Mouse (Mus musculus) urinary bladder, postnatal 36 days (tissue): Measurements from ENCODE around the gene Ehd4.

Experiments
- DNase-seq, 2 experiments: peaks; one replicate each; pipeline ENCODE4 v3.0.0; 2022; ENCODE audit warnings: low spot score in 2 of 2, mixed read lengths in 1 of 2

Gene Ehd4

GRCm38 (mm10) chr2:120154361-120154894, at the start of gene Ehd4:
Gene Ehd4, minus strand, starts transcription at chr2:120154606.
- DNase-seq, result peak; percentile 99

- DNase-seq, result no peak
These were observed 49.3 kb upstream of the Ehd4 start for GRCm38 (mm10) chr2:120203742-120204141.

GRCm38 (mm10) chr2:120200077-120200476, 45.7 kb upstream of the Ehd4 start:
- DNase-seq, result no peak

DNA sequence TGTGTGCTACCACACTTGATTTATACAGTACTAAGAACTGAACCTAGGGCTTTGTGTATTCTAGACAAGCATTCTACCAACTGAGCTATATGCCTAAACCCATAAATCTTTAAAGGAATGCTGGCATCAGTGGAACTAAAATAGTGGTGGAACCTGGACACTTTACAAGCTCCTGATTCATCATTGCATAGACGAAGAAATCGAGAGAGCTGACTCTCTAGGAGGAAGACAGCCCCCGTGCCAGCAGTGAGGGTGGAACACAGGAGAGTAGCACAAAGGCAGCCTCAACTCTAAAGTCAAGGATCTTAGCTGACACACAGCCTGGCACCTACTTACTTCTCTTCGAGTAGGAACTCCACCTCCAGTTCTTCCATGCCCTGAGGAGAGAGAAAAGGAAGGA, 33.8 kb upstream of the Ehd4 start:
- no peak for DNase-seq

- DNase-seq, result no peak
These were observed 33.2 kb upstream of the Ehd4 start for GRCm38 (mm10) chr2:120187583-120187982.

- DNase-seq, result no peak
These were observed 31.3 kb upstream of the Ehd4 start for GRCm38 (mm10) chr2:120185527-120186276.

- no peak for DNase-seq
These were observed 24.5 kb upstream of the Ehd4 start for GRCm38 (mm10) chr2:120178936-120179335.

DNA sequence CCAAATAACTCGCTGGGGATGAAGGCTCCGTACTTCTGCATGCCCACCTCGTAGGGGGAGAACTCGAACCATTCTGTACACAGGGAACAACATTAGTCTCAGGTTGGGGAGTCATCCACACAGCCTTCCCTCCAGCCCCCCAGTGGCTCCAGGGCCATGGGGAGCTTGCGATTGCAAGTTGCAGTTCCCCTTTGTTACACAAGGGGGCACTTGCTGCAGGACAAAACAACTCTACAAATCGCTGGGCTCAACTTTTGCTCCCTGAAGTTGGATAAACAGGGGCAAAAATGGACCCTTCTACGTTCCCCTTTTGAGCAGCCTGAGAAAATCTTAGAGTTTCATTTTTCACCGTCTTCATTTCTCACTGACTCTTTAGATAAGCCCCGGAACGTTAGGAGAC, 19.3 kb upstream of the Ehd4 start:
- DNase-seq, result peak in 1 of 2 experiments; percentile 52

- no peak for DNase-seq
These were observed 17.0 kb upstream of the Ehd4 start for GRCm38 (mm10) chr2:120171362-120171761.

DNA sequence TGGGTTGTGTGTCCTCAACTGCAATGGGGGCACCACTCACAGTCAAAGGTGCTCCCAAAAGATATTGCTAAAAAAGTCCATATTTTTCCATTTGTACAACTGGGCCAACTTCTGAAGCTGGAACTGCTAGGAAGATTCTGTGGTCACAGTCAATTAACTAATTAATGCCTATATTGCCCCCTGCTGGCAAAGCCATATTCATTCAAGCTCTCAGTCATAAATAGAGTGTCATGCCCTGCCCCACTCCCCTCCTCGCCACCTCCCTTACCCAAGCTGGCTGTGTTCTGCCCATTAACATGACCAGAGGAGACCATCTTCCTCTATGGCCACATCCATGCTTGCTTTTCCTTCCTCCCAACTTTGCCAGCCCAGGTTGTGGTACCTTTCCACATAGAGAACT, 16.3 kb upstream of the Ehd4 start:
- DNase-seq, result no peak

- no peak for DNase-seq
These were observed 15.0 kb upstream of the Ehd4 start for GRCm38 (mm10) chr2:120169382-120169781.

GRCm38 (mm10) chr2:120167763-120168162, 13.4 kb upstream of the Ehd4 start:
- no peak for DNase-seq

- no peak for DNase-seq
These were observed 11.1 kb upstream of the Ehd4 start for GRCm38 (mm10) chr2:120165474-120165873.

DNA sequence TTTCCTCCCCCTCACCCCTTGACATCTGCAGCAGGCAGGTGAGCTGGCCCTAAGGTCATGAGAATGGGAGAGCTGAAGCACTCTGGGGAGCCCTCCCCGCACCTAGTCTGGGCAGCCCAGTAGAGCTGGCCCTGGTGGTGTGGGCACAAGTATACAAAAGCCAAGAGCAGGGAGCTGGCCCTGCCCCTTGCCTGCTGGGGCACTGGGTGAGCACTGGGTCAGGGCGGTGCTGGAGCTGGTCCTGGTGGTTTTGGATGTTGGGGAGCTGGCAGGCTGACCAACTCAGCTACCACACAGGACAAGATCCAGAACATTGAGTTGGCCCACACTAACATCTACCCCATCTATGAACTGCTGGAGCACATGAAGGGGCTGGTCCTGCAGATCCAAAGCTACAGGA, 5.0 kb upstream of the Ehd4 start:
- DNase-seq, result no peak

DNA sequence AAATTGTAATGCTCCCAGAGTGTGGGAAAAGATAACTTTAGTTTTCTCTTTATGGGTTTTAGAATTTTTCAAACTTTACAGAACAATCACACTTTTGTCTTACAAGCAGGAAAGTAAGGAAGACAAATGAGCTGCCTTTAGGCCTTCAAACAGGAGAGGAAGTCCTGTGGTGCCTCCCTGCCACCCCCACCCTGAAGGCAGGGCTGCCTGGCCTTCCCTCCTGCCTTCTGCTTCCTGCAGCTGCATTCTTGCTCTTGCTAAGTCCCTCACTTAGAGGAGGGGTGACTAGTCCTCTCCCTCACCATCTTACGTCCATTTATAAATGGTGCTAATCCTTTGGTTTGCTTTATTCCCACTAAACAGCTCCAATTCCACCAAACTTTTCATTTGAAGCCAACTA, 4.4 kb upstream of the Ehd4 start:
- no peak for DNase-seq

GRCm38 (mm10) chr2:120158016-120158415, 3.6 kb upstream of the Ehd4 start:
- DNase-seq, result no peak

DNA sequence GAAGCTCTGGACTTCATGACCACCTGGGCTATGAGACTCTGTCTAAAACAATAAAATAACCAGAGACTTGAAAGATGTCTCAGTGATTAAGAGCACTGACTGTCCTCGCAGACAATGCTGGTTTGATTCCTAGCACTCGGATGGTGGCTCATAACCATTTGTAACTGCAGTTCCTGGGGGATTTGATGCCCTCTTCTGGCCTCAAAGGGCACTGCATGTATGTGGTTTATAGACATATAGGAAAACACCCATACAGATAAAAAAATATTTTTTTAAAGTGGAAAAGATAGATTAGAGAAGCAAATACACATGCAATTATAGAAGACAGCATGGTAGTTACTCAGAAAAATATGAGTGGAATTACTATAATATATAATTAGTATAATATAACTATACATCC, 3.2 kb upstream of the Ehd4 start:
- no peak for DNase-seq

DNA sequence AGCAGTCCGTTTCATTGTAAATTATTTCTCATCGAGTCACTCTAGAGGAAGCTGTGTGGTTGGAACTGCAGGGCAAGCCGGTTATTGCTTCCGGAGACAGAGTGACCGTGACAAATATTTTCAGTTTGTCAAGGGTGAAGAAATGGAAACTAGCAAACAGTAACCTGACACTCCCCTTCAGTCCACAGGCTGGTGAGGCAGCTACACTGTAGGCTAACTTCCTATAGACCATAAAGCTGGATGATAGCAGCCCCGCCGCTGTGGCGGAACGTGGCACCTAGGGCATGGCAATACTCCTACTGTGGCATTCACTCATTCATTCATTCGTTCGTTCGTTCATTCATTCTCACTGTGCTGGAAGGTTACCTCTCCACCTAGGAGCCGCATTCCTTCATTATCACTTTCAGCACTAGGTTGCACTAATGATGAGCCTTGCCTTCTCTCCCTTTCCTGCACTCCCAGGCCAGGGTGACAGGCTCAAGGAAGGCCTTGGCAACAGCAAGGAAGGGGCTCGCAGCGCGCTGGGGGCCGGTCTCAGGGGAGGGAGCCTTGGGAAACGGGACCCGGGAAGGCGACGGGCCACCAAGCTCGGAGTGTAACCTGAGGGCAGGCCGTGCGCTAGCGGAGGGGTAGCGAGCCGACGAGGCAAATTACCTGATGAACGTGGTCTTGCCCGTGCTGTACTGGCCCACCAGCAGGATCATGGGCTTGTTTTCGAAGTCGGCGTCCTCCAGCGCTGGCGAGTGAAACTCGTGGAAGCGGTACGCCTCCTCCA, 633 bp downstream of the Ehd4 start:
- peak in 1 of 2 experiments; percentile 27 for DNase-seq

DNA sequence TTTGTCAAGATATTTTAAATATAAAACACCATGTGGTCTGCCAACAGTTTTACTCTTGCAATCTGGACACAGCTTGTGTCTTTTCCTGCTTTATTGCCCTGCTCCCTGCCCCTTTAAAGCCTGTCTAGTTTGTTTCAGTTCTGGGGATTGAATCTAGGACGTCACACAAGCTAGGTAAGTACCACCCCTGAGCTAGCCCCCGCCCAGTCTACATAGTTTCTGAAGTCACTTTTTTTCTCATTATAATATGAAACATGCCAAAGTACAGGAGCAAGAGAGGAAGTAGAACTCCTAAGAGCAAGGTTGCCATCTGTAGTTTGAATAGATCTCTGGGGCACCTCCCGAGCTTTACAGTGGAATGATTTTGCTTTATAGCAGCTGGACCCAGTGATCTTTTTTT, 3.8 kb downstream of the Ehd4 start:
- DNase-seq, result no peak

GRCm38 (mm10) chr2:120149634-120150033, 4.8 kb downstream of the Ehd4 start:
- no peak for DNase-seq

DNA sequence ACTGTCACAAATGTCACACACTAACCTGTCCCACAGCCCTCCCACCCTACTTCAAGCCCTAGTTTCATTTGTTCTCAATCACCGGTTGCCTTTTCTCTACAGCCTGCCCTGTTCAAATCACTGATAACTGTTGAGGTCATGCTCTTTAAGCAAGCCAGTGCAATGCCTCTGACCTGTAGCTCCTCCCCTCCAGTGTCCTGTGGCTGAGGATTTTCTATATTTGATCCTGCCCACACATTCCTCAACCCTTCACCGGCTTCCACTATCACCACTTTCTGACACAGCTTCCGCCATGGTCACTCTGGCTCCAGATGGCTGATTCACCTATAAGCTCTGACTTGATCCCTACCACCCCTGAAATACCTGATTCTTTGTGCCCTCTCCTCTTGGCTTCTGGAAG, 6.4 kb downstream of the Ehd4 start:
- DNase-seq, result peak in 1 of 2 experiments; percentile 20

- no peak for DNase-seq
These were observed 7.0 kb downstream of the Ehd4 start for GRCm38 (mm10) chr2:120147364-120147763.

DNA sequence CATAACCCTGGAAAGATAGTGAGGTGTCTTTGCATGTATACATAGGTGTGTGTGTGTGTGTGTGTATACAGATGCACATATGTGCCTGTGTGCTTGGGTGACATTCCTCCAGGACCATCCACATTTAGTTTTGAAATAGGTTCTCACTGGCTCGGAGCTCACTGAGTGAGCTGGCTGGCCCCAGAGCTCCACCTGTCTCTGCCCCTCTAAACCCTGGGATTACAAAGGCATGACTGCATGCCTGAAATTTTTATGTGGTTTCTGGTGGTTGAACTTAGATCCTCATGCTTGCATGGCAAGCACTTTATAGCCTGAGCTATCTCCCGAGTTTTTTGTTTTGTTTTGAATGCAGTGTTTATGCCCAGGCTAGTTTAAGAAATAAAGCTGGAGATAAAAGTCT, 7.9 kb downstream of the Ehd4 start:
- no peak for DNase-seq
